Mouse (Mus musculus) R1 (cell line): ENCODE data around the gene Fgf3.

Source experiments
- DNase-seq: peaks from one replicate; pipeline ENCODE4 v3.0.0-alpha.2; 2018; ENCODE audit warnings: low read depth, low spot score

The Fgf3 gene

DNA sequence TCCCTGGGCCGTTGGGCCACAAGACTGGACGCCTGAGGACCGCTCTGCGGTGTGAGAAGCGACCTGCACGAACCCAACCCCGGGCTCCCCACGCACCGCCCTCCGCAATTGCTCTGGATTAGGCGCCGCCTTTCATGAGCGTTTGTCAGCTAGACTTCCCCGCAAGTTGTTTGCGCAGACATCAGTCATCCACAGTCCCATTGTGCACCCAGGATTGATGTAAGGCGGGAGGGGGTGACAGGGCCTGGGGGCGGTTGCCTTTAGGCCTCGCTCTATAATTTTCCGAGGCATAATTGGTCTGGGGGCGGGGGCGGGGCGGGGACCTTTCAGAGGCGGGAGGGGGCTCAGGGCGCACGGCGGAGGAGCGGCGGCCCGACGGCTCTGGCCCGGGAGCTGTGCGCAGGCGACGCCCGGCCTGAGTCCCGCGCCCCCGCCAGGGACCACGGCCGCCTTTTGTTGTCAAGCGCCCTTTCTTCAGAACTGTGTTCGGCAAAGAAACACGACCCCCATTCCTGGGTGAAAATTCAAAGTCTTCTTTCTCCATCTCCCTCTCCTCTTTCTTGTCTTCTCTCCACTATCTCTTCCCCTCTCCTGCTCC, at the start of gene Fgf3:
TSS of gene Fgf3 (plus strand) at position 193 of the 598 bp plus-strand sequence.
- peak; percentile 73 for DNase-seq

DNA sequence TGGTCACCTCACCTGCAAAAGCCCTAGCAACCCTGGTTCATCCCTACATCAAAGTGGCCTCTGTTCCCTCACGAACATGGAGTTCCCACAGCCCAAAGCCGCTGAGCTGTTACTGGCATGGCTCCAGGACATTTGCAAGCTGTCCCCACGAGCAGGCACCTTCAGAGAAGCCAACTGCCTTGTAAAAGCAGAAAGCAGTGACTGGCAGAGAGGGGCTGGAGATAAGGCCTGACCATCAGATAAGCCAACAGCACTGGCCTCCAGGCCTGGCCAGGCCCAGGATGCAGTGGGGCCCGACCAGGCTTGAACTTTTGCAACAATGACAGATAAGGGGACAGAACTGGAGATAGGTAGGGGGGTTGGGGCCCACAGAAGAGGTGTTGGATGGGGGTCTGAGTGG, 49.3 kb upstream of the Fgf3 start:
- DNase-seq, result no peak

DNA sequence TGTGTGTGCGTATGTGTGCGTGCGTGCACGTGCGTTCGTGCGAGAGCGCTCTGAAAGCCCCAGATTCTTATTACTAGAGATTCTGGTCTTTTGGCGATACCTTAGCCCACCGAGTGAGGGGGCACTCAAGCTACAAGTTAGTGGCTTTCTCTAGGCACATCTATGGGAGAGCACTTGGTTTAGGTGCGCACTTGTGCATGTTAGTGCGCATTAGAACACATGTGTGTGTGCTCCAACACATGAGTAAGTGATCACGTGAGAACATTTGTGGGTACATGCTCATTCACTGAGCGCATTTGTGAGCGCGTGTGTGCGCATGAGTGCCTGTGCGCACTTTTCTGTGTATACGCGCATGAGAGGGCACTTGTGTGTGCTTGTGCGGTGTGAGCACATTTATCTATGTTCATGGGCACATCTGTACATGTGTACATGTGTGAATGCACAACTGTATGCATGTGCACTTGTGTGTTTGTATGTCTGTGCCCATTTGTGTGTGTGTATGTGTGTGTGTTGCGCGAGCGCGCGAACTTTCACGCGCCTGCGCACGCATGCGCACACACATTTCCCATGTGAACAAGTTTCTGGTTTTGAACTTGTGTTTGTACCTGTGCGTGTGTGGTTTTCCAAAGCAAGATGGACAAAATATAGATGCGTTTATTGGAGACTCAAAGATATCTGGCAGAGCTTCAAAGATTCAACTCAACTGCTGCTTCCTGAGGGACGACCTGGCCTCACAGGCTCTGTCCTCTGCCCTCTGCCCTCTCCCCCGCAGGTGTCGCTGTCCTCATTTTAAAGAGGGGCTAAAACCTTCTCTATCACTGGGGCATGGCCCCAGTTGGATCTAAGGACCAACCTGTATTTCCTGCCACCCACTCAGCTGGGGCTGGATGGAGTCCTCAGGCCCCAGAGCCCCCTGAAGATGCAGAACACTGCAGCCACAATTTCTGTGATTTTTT, 48.0 kb upstream of the Fgf3 start:
- peak; percentile 81 for DNase-seq

DNA sequence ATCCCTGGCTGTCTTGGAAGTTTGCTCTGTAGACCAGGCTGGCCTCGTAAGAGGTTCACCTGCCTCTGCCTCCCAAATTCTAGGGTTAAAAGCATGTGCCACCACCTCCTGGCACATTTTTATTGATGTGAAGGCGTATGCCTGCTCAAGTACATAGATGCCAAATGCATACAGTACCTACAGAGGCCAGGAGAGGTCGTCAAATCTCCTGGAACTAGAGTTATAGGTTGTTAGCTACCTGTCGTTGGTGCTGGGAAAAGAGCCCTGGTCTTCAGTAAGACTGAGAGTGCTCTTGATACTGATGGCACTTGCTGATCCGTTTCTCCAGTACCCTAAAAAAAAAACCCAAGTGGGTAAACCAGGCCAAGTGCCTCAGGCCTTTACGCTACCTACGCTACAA, 46.5 kb upstream of the Fgf3 start:
- peak; percentile 70 for DNase-seq

DNA sequence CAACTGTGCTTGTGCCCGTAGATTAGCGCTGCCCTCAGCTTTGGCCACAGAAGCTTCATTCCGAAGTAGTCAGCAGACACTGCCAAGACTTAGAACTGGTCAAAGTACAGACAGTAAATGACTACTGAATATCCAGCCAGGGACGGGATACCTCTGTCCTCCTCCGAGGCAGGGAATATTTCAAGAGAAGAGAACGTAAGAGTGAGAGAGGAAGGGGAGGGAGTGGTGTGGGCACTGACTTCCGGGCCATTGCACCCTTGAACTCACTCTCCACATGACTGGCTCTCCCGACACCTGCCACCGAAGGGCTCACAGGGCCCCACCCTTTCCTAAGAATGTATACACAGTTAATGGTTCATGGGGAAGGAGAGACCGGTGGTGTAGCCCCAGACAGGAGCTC, 44.6 kb upstream of the Fgf3 start:
- DNase-seq, result no peak

DNA sequence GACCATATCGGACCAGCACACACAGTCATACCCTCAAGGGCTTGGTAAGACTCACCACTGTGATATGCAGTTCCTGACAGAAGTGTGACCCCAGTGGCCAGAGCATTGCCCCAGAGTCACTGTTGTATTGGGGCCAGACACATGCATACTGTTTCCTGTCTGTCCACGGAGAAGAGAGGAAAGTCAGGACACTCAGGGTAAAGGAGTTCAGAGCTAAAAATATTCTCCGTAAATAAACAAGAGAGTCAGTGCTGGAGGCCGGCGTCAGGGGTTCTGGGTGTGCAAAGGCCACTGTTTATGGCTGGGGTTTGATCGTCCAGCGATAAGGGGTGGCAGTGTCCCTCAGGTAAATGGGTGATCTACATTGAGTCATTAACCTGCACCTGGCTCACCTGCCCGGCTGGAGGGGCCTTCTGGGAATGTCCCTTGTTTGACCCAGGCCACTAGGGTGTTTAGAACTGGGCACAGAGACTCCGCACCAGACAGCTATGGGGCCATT, 41.9 kb upstream of the Fgf3 start:
- no peak for DNase-seq

DNA sequence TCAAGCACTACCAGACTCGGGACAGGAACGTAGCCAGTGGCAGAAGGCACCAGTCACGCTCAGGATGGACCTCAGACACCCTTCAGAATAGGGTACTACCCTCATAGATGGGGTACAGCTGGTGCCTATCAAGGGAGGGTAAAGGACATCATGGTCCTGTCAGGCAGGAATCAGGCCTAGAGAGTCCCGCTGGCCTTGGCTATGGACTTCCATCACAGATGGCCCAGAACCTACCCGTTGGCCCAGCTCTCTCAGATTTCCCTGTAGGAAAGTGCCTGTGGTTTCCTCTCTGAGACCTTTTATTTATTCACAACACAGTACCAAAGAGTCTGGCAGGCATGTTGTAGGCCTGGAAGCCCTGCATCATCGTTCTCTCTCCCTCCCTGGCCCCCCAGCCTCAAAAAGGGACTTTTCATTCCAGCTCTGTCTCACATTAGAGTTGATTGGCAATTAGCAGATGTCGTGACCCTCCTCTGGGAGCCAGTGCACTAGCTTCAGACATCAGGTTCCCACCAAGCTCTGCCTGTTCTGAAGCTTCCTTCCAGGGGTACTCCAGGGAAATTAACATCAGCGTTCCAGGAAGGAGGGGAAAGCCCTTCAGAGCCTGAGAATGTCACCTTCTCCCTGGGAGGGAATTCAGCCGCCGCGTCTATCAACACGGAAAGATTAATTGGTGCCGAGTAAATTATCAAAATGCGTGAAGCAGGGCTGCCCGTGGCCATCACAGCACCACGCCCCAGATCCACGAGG, 40.7 kb upstream of the Fgf3 start:
- DNase-seq, result no peak

DNA sequence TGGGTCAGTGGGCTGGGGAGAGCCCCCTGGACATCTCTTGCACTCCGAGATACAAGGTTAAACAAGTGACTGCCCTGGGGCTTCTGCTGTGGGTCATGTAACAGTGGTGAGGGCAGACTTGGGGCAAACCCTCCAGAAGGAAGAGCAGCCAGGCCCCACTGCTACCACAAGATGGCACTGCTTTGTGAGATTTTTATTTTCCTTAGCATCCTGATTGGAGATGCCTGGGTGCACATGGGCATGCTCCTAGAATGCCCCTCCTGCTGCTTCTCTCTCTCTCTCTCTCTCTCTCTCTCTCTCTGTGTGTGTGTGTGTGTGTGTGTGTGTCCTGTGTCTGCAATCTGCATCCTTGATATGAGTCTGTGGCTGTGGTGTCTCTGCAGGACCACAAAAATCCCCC, 39.4 kb upstream of the Fgf3 start:
- DNase-seq, result peak; percentile 57

DNA sequence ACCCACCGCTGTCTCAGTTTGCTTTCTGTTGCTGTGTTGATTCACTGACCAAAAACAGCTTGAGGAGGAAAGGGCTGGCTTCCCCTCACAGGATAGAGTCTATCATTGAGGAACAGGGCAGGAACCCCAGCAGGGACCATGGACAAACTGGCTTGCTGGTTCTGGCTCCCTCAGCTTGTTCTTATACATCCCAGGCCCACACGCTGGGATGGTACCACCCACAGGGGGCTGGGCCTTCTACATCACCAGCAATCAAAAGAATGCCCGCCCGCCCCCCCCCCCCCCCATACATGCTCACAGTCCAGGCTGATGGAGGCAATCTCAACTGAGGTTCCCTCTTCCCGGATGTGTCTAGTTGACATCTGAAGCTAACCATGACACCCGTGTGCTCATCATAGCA, 30.8 kb upstream of the Fgf3 start:
- DNase-seq, result peak; percentile 63

DNA sequence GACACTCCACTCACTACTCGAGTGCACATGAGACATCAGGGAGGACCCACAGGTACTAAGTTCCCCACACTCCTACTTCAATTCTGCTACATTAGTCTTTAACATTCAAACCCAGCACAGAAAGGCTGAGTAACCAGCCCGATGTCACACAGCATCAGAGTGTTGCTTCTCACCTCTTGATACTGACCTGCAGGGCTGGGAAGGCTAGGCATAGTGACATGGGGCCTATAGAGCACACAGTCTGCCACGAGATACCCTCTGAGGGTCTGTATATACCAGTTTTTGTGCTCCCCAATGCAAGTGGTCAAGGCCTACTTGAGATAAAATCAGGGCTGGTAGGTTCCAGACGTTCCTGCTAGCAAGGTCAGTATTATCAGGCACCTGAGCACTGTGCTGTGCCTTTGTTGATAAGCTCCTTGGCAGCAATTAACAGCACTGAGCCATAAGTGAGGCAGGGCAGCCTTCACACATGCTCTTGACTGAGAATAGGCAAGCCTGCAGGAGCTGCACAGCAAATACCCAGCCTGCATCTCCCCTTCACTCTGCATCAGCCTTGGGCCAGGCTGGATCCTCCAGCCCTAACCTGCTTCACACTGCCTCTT, 29.8 kb upstream of the Fgf3 start:
- no peak for DNase-seq

DNA sequence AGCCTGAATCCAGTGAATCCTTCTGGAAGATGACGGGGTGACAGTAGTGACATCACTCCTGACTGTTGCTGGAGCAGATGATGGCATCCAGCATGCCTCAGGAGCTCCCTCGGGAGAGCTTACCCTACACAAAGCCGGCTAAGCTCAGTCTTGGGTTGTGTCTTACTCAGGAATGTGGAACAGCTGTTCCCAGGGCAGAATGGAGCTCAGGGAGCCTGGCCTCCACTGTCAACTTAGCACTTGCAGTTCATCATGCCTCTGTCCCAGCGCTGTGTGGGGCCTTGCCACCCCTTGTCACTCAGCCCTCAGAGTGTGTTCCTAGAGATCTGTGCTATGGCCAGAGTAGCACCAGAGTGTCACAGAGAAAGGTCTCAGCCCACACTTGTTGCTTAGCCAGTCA, 26.4 kb upstream of the Fgf3 start:
- DNase-seq, result no peak

DNA sequence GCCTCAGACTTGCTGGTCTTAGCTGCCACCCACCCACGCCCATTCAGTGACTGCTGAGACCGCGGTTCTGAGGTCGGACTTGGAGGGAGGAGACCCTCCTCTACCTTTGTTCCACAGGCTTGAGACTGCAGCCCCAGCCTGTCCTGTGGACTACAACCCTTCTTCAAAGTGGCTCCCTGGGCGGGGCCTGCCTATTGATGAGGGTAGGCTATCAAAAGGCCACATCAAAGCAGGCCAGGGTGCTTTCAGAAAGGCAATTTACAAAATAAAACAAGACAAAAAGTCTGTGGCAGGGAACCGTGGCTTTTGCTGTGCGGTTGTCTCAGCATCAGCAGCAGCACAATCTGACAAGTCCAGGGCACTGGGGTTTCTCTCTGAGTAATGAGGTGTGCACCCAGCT, 16.0 kb upstream of the Fgf3 start:
- DNase-seq, result peak; percentile 53

DNA sequence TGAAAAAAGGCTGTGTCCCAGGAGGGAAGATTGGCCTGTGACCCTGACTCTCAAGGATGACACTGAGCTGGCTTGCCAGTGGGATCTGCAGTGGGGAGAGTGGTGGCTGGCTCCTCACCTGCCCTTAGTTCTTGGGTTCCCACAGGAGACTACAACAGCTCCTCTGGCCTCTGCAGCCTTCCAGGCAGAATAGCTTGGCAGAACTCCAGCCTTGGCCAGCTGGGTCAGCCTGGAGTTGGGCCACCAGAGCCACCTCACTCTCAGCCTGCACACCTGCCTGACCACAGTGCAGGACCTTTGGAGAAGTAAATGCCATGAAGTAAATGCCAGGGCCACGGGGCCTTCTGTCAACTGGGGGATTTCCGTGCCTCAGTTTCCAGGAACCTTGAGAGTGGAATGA, 13.9 kb upstream of the Fgf3 start:
- DNase-seq, result no peak

DNA sequence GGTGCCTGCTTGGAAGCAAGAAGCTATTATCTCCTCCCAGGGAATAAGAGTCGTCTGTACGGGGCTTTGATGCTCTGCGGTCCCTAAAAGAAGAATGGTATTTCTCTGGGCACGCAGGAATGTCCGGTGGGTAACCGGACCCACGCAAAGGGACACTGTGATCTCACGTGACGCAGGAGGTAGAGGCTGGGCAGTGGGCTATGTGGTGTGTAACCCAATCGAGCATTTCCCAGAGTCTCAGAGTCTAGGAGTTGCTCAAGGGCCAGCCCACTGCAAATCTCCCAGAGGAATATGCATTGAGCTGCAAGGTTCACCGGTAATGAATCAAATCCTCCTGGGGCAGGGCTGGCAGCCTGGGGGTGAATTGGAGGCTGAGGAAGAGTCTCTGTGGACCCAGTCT, 9.5 kb upstream of the Fgf3 start:
- no peak for DNase-seq

DNA sequence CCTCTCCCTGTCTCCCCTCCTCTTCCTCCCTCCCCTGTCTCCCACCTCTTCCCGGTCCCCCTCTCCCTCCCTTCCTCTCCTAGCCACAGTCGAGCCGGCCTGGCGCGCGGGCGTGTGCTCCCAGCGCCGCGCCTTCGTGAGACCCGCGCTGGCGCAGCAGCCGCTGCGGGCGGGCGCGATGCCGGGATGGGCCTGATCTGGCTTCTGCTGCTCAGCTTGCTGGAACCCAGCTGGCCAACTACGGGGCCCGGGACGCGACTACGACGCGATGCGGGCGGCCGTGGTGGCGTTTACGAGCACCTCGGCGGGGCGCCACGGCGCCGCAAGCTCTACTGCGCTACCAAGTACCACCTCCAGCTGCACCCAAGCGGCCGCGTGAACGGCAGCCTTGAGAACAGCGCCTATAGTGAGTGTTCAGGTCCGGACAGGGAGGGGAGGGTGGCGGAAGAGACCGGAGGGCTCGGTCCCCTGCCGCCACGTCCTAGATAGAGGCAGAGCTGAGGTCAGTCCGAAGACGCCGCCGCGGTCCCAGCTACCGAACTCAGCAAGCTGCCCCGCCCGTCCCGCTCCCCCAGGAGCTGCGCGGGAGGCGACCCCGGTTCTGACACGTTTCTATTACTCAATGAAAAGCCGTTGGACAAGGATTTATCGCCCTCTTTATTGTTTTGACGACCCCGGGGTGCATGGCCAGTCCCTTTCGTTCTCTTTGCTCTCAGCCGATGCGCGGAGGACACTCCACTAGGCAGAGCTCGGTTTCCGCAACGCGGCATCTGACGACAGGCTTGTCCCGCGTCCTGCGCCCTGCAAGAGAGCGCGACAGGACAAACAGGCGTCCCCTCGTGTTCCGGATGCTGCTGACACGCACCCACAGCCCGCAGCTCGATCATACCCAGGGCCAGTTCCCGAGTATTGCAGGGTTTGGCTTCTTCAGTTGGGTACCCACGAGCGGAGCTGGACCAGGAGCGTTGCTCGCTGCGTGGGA, 930 bp downstream of the Fgf3 start:
- peak; percentile 74 for DNase-seq

DNA sequence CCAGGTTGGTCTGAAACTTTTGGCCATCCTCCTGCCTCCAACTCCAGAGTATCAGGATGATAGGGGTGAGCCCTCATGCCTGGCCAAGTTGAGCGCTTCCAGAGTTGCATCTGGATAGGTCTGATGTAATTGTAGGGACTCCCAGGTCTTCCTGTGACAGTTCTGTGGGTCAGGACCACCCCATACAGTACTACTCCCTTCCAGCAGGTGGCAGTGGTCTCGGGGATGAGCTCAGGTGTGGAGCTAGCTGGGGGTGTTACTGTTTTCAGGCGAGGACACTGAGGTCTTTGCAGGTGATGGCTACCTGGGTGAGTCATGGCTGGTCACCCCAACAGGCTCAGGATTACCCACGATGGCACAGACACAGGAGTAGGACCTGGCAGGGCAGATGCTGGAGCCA, 8.3 kb downstream of the Fgf3 start:
- DNase-seq, result peak; percentile 79

DNA sequence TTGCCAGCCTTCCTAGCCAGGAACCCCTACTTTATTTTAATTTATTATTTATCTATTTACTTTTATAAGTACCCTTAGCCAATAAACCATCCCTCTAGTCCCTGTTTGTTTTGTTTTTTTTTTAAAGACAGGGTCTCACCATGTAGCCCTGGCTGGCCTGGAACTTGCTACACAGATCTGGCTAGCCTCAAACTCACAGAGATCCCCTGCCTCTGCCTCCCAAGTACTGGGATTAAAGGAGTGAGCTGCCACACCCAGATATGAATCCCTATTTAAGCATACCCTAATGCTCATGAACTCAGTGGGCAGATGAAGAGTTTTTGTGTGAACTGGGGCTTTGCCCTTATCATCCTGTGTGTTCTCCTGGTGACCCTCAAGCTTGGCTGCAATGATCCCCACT, 9.2 kb downstream of the Fgf3 start, which contains the start of gene Fgf4:
TSS of gene Fgf4 (plus strand) at position 301 of the 400 bp plus-strand sequence.
- no peak for DNase-seq

DNA sequence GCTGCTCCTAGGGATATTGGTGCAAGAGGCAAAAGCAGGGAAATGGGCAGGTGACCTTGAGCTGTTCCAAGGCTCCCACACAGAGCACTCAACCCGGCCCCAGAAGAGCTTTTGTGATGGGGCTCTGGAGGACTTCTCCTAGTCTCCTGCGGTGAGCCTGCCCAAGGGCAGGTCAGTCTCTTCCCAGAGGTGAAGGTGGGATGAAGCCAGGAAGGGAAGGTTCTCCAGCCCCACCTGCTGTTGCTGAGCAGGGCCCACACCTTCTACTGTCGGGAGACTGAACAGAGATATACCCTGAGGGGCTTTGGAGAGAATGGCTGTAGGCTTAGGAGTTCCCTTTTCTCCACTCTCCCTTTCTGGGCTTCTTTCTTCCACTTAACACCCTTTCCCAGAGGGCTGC, 13.4 kb downstream of the Fgf3 start:
- DNase-seq, result peak; percentile 76

DNA sequence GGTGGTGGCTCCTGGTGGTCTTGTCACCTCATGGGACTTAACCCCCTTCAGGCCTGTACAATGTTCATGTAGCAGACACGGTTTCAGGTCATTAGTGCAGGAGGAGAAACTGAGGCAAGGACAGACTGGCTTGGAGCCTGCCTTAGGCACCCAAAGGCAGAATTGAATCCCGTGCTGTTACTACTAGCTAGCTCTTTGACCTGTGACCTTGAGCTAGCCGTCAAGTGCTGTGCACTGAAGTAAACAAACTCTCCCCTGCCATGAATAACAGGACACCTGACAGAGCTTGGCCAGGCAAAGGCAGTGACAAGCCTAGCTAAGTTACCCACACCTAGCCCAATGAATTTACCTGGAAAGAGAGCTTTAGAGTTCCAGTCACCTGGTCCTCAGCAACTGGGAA, 17.1 kb downstream of the Fgf3 start:
- DNase-seq, result no peak

DNA sequence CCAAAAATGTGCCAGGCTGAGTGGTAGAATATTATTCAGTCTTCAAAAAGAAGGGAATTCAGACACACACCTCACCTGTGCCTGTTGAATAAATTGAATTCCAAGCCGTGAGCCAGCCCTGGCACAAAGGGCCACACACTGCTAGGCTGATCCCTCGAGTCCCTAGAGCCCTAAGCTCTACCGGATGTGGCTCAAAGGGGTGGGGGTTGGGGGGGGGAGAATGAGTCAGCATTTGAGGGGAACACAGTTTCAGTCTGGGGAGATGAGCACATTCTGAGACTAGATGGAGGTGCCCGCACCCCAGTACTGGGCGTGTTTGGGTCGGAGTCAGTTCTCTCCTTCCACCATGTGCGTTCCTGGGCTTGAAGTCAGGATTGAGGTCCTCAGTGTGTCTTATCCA, 19.3 kb downstream of the Fgf3 start:
- peak; percentile 95 for DNase-seq
